Mouse (Mus musculus) gastrocnemius, postnatal 10 days (tissue): ENCODE results near the gene Chuk. TPM values are rescaled to one million over a fixed set of nuclear protein-coding genes. Genes with fewer than 3 reads are reported as not detected.
"Not testable (repeated sequence)": the region's sequence is repeated elsewhere in the genome, so short reads cannot be mapped to it uniquely, and the experiment has no call there.

ENCODE experiments used
- DNase-seq: peaks from one replicate; pipeline ENCODE4 v3.0.0; 2021; ENCODE audit warnings: mixed read lengths
- long read RNA-seq, 2 experiments: library from polyadenylated mRNA; stranded (forward); transcript quantifications; one replicate each; pipeline ENCODE4 v2.0.0; 2021
- total RNA-seq, 2 experiments: library from RNA; stranded (reverse); gene quantifications; 2 replicates each; pipeline ENCODE4 v1.2.3; 2021

The Chuk gene
- 10 to 100 TPM; 21.6 TPM for total RNA-seq
- long read RNA-seq, experiment 1, transcript Chuk-201 (21 exons, 3,502 nt), result major isoform, 15 of 20 reads
- long read RNA-seq, experiment 1, partial matches to known transcripts, result 2 of 20 reads
- long read RNA-seq, experiment 1, other reads (novel, unspliced or antisense), result 2 of 20 reads
- long read RNA-seq, experiment 2, transcript Chuk-201 (21 exons, 3,502 nt), result major isoform, 7 of 11 reads
- long read RNA-seq, experiment 2, partial matches to known transcripts, result 0 of 11 reads
- long read RNA-seq, experiment 2, other reads (novel, unspliced or antisense), result 2 of 11 reads

DNA sequence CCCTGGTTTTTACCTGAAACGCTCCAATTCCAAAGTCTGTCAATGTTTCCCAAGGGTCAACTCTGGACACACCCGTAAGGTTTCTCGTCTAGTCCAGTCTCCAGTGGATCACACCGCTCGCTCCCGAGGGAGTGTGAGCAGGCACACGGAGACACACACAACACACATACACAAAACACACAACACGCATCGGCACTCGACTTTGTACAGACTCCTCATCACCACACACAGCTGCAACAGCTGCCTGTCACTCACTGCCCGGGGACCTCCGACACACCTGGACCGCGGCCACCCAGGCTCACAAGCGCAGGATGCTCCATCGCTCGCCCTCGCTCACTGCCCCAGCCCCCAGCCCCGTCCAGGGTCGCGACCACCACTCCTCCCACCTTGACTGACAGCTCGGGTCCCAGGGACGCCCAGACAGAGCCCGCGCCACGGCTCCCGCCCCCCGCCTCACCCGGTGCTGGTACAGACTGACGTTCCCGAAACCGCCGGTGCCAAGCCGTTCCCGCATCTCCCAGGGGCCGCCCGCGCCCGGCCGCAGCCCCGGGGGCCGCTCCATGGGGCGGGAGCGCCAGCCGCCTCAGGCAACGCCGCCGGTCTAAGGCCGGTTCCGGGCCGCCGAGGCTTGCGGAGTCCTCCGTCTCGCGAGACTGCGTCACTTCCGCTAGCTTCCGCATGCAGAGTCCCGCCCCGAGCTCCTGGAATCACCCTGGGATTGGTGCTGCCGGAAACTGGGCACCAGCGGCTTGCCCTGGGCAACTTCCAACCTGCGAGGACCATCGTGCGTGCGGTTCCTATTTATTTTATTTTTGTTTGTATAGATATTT, at the start of gene Chuk:
TSS of gene Chuk (minus strand) at position 650 of the 830 bp plus-strand sequence.
- DNase-seq, result peak; percentile 98

DNA sequence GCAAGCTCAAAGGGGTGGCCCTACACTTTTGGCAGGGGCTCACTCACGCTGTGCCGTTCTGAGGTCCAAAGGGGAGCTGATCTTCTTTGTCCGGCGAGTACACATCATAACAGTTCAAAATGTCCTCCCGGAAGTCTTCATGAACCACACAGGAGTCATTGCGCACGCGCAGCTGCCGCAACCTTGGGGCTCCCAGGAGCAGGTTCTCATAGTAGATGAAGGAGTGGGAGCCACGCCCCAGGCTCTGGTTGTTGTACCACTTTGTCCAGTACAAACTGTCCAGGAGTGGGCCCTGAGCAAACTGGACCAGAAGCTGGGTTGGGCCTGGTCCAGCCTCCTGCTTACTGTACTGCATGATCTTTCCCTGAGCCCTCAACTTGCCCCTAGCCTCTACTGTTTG, 49.7 kb upstream of the Chuk start:
- no peak for DNase-seq

DNA sequence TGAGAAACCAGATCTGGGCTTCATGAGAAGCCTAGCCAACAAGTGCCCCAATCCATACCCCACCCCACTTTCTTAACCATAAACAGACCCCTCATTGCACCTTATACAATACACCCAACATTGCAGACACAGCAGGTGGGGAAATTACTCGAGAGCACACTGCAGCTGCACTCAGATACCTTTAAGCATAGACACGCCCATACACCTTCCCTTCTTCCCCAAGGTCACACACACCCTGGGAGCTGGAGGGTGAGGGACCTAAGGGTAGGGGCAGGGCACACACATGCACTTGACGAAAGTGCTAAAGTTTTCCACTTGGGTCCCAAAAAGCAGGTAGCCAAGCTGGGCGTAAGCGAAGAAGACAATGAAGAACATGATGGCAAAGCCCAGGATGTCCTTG, 46.5 kb upstream of the Chuk start:
- no peak for DNase-seq

DNA sequence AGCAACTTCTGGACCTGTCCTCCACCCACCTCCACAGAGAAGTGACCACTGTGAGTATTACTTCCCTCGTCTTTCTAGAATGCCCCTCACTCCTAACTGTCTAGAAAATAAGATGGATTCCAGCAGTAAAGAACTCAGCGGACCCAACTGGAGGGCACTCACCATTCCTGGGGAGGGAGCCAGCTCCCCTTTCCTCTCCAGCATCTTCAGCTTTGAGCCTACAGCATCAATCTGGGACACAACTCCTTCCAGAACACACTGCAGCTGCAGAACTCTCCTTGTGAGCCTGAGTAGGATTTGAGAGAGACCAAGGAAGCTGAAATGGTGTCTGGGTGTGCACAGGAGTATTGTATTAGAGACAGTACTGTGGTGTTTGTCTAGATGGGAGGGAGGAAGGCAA, 41.7 kb upstream of the Chuk start:
- no peak for DNase-seq

DNA sequence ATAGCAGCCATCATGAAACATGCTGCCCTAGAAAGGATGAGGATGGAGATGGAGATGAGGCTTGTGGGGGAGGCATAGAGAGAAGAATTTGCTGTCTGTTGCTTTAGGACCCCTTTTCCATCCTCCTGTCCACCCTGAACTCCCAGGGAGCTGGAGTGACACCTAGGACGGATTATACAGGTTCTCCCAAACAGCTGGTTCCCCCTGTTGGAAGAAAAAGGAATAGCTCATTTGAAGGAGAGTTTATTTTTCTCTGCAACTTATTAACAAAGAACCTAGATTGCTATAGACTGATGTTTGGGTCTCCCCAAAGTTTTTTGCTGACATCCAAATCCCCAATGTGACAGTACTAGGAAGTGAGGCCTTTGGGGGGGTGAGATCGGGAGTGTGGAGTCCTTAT, 41.1 kb upstream of the Chuk start:
- no peak for DNase-seq

DNA sequence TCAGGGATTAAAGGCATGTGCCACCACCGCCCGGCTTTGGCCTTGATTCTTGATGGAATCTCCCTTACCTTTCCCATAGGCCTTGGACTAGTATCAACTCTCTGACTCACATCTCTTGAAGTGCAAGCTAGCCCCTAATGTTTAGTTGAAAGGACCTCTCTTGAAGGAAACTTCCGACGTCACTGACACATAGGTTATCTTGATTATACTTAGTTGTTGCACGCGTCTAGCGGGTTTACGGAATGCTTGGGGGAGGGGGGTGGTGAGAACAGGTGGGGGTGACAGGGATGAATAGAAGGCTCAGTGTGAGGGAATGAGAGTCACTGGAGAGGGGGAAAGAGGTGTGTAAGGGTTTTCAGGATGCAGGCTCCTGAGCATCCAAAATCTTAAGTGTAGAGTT, 39.7 kb upstream of the Chuk start:
- no peak for DNase-seq

DNA sequence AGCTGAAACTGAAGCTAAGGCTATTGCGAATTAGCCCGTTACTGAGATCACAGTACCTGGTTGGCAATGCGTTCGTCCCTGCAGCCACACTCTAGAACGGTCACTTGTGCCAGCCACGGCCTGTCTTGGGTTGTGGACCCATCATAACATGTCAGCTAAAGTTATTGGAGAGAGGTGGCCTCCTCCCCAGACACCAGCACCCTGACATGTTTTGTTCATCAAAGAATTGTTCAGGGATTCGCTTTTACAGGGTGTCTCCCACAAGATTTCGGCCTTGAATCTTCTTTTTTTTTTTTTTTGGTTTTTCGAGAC, 39.2 kb upstream of the Chuk start:
- DNase-seq, result no peak

DNA sequence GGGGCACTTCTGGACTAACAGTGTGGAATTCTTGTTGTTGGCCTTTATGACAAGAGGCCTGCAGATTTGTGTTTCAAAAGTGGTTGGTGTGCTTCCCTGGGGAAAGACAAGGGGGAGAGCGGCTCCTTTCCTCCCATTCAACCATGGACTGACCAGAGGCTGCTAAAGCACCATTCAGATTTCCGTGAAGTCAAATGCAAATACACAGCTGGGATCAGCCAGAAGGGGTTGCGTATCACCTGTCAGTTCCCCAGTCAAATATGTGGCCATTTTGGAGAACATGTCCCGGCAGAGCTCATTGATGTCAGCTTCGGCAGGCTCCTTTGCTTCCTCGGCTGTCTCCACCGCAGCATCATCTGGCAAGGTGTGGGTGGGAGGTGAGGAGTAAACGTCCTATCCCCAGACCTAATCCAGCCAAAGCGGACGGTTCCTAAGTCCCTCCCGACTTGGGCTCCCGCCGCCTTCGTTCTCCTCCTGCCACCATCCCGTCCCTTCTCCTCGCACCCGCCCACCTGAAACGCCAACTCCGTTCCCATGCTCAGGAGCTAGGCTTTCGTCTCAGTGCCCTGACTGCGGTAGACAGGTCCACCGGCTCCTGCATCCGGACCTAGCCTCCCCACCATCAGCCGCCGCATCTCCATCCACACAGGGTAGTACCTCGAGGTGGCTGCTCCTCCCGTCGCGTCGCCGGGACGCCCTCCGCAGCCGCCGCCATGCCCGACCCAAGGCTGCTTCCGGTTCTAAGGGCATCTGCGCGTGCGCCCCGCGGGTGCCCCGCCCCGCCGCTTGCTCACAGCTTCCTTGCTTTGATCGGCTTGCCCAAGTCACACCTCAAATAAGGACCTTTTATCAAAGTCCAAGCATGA, 38.7 kb upstream of the Chuk start, which contains the start of gene Bloc1s2:
TSS of gene Bloc1s2 (minus strand) at position 745 of the 866 bp plus-strand sequence.
- DNase-seq, result peak; percentile 86

DNA sequence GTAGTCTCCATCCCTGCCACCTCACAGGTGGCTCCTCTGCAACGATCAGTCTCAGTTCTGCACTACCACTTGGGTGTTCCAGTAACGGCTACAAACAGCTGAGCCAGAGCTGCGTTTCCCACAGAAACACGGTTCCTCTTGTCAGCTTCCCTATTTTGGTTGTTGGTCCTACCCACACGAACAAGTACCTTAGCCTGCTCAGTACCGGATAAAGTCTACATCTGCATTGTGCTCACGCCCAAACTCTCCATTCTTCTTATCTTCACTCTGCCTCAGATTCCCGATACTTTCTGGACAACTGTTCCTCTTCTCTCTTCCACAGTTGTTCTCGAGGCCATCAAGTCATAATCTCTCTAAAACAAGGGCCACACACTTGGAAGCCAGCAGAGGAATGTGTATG, 37.1 kb upstream of the Chuk start:
- no peak for DNase-seq

DNA sequence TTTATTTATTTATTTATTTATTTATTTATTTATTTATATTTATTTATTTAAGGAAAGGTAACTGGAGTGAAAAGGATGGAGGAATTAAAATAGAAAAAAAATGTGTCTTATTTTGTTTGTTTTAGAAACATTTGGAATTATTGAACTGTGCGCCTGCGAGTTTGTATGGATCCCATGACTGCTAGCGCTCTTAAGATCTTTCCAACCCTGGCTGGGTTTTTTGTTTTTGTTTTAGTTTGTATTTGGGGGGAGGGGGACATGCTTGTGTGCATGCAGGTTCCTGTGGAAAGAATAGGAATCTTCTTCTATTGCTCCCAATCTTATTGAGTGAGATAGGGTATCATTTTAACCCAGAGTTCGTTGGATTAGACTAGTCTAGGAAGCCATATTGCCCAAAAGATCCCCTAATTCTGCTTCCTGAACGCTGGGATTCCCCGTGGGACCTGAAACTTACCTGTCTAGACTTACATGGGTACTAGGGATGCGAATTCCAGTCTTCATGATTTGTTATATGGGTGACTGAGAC, 28.7 kb upstream of the Chuk start:
- DNase-seq, result no peak

DNA sequence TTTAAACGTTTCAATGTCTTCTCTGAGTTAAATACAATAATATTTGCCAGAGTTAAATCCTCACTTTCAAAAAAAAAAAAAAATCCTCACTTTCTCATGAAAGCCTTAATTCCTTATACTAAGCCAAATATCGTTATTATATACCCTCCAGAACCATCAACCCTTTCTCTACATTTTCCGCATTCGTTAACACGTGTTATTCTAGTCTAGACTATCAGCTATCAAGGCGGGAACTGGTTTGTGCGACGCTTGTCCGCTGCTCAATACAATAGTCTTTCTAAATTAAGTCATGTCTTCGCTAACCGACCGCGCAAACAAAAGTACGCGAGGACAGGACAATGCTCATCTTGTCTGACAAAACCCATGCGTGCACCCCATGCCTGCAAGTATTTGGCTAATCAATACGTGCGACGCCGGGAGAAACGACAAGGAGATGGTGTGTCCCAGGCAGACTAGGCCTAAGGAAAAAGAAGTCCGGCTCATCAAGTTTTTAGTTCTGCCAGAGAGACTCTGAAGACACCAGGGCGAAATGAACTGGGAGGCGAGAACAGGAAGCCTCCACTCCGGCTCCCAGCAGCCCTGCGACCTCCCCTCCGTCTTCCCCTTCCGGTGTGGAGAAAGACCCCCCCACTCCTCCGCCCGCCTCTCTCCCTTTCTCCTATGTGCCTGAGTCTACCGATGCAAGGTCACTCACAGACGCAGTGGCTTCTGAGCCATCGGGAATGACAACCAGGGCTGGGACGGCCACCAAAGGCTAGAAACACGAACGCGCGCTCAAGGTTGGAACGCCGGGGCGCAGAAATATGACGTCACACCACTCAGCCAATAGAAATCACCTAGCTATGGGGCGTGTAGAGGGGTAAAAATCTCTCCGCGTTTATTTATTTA, 28.0 kb upstream of the Chuk start, which contains the start of gene Cwf19l1:
TSS of gene Cwf19l1 (minus strand) at position 805 of the 888 bp plus-strand sequence.
- DNase-seq, result peak; percentile 88

DNA sequence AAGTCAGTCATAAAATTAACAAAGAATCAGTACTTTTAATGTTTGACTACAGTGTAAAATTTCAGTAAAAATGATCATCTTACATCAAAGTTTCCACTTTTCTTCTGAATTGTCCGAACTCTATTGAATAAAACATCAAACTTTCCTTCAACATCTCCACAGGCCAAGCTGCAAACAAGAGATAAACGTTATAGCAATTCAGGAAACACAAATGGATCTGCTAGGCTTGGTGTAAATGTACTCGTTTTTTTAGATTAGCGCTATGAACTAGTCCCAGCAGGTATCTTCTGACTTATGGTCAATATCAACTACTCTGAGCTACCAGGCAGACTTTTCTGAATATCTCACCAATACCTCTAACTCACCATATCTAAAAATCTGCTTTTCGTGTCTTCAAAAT, 25.6 kb upstream of the Chuk start:
- no peak for DNase-seq

DNA sequence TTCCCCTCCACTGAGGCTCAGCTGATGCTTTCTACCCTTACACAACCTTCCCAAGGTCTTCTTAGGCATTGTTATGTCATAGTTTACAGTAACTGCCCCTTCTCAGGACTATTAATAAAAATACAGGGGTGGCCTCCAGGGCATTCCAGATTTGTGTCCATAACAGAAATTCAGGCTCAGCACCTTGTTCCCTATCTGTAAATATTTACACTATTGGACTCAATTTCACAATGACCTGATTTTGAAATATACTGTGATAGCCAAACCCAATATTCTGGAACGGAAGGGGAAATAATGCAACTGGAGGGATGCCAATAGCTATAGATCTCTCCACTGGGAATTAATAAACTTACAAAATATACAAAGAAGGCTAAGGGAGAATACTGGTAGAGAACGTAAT, 21.3 kb upstream of the Chuk start:
- DNase-seq, result no peak

DNA sequence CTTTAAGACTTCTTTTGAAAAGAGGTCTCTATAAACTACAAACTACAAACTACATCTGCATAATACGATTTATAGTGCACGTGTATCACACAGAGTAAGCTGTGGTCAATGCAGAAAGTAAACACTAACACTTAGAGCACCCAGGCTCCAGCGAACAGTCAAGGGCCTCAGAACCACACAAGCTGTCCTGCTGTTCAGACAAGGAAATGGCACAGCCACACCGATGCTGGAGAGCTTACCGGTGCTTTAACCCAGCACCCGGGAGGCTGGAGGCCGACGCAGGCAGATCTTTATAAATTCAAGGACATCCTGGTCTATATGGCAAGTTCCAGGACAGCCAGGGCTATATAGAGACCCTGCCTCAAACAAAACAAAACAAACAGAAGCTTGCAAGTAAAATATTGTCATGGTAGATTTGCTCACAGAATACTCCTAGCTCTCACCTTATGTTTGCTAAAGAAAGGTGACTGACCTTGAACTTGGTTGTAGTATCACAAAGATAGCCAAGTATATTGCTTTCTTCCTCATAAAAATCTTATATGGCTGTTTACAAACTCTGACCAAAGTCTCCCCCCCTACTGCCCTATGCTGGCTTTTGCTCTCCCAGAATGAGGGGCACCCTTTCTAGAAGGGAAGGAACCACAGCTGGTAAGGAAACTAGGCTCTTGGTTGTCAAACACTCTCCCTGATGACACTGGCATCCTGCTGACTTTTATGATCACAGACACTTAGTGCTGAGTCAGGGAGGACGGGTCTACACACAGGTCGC, 20.6 kb upstream of the Chuk start:
- no peak for DNase-seq

DNA sequence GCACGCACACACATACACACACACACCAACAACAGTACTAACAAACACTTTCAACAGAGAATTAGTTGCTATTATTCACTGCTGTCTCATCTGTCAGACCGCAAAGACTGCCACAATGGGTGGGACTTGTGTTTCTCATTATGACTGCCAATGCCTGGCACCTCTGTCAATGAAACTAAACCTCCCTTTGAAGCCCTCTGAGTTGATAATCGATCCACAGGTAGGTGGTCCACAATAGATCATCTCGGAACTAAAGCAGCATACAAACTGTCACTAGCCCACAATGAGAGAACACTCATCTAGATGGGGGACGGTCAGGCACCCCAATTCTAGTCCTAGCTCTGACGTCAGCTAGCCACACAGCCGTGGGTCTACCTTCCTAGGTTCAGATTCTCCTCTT, 13.9 kb upstream of the Chuk start:
- DNase-seq, result no peak

DNA sequence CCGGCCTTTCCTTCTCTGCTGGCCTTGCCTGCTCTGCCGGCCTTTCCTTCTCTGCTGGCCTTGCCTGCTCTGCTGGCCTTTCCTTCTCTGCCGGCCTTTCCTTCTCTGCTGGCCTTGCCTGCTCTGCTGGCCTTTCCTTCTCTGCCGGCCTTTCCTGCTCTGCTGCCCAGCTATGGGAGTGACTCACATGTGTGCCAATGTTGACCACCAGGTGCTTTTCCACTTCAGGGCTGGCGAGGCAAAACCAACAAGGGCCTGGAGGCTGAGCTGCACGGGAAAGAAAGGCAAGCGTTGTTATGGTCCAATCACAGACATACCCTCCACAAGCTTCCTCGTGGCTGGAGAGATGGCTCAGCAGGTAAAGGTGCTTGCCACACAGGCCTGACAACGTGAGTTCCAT, 13.4 kb upstream of the Chuk start:
- not testable (repeated sequence) for DNase-seq

DNA sequence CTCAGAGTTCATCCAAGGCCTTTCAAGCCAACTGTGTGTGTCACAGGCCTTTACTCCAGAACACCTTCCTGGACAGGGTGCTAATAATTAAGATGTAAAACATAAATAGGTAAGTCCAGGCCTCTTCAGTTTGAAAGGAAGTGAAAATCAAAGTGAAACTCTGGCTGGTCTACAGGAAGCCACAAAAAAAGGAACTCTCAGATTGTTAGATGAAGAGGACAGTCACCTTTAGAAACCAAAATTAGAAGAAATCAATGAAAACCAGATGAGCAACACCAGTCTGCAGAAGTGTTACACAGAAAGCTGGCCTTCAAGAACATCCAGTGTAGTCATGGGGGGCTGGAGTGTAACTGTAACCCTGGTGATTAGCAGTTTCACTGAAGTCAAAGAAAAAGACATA, 10.5 kb upstream of the Chuk start:
- no peak for DNase-seq

DNA sequence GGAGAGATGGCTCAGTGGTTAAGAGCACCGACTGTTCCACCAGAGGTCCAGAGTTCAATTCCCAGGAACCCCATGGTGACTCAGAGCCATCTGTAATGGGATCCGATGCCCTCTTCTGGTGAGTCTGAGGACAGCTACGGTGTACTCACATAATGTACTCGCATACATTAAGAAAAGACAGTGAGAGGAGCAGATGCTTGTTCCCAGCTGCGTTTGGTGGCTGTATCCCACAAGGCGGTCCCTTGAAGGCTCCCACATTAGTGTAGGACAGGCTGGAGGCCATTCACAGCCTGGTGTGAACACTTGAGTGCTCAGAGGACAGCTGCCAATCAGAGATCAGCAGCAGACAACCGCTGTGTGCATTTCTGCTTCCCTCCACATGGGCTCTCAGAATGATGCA, 4.4 kb upstream of the Chuk start:
- no peak for DNase-seq

DNA sequence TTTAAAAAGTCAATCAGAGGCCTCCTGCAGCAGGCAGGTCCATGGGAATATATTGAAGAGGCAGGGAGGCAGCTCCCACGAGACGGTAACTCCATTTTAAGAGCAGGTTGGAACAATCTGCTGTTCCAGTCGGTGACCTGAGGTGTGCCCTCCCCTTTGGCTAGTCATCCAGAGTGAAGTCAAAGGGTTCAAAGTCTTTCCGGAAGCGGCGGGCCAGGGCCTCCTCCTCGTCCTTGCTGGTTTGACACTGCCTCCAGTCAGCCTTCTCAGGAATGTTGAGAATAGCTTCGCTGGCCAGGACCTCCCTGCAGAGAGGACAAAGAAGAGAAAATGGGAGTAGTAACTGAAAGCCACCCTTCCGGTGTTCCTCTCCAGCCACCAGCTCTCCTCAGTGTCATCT, 3.1 kb upstream of the Chuk start:
- DNase-seq, result no peak

DNA sequence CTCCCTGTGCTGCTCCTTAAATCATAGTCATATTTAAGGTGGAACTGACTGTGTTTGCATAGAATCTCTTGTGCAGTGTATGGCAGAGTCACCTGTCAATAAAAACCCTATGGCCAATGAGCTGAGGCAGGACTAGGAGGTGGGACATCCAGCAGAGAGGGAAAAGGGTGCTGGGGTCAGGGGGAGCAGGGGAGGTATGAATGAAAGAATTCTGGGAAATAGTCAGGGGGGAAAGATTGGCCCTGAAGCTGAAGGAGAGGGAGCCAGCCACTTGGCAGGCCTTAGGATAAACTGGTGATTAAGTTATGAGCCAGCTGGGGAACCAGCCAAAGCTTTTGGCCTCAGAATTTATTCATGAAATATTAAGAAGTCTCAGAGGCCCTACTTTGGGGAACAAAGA, 1.7 kb upstream of the Chuk start:
- no peak for DNase-seq
